Mouse (Mus musculus): ENCODE measurements at regions not wholly inside any gene's neighbourhood (a gene's known extent, or its start where the extent isn't known, plus 50 kb on each side); places are given as distances from the start of the nearest gene placed in this dataset.
A peak's percentile ranks its signal among the peaks of the same experiment; 100 is the strongest.

GRCm38 (mm10) chr12:48223298-48223697 lies 1159.2 kb upstream of the Foxg1 start:
- ATAC-seq (ENCODE audit: insufficient read depth): no peak
- H3K4me2 ChIP-seq: no peak overlapping the region
- DNase-seq: no peak
- no peaks in the 10 kb centered on the region for H3K9me3 ChIP-seq (ENCODE audit: low read depth, low read length)
- H3K9ac ChIP-seq: no peak overlapping the region
- H3K27ac ChIP-seq (ENCODE audit: low read depth): no peak overlapping the region
- H3K4me1 ChIP-seq (ENCODE audit: insufficient read depth): no peaks in the 10 kb centered on the region
- no peak overlapping the region for H3K4me3 ChIP-seq (ENCODE audit: low read depth, low read length)
- H3K36me3 ChIP-seq (ENCODE audit: insufficient read depth): no peaks in the 10 kb centered on the region
- H3K27me3 ChIP-seq (ENCODE audit: insufficient read depth, low read length): no peaks in the 10 kb centered on the region
- 88% methylated on average over 1 of the region's 1 CpGs for WGBS
- no peak for TF ChIP-seq CTCF (IDR thresholded peaks at IDR 0.05; ENCODE audit: low read depth)

DNA sequence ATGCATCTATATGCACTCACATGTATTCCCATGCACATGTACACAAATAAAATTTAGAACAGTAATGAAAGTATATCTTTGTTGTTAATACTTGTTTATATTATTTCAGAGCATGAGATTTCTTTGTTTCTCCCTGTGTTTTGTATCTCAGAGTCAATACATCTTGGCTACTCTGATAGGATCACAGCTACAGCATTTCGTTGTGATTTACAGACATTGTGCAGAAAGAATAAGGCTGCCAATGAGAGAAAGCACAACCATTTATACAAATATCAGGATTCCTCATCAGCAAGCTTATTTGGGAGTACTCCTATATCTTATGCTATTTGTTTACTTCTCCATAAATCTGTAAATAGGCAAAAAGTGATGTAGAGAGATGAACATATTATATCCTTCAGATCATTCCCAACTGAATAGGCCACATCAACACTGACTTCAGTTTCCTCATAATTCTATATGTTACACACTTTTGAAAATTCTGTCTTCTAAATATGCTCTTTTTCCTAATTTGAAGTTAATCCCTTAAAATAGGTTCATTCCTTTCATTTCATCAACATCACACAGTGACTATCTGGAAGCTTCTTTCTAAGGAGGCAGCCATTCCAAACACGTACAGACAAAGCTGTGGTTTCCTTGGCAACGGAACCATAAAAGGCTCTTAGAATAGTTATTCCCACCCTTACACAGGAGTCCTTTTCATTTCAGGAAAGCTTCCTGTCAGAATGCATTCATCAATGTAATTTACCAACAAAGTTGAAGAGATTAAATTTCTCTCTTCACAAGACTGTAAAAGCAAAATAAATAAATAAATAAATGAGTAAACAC lies 1160.3 kb upstream of the Foxg1 start:
- H3K9me3 ChIP-seq (ENCODE audit: low read depth, low read length): no peaks in the 10 kb centered on the region
- no peaks in the 10 kb centered on the region for H3K27me3 ChIP-seq (ENCODE audit: insufficient read depth, low read length)
- no peak overlapping the region for H3K9ac ChIP-seq
- no peak overlapping the region for H3K4me3 ChIP-seq (ENCODE audit: low read depth, low read length)
- H3K36me3 ChIP-seq (ENCODE audit: insufficient read depth): no peaks in the 10 kb centered on the region
- DNase-seq (no peak), ATAC-seq (ENCODE audit: insufficient read depth) (no peak)
- no peak for TF ChIP-seq CTCF (IDR thresholded peaks at IDR 0.05; ENCODE audit: low read depth)
- H3K4me1 ChIP-seq (ENCODE audit: insufficient read depth): no peaks in the 10 kb centered on the region
- H3K27ac ChIP-seq (ENCODE audit: low read depth): no peak overlapping the region
- H3K4me2 ChIP-seq: no peak overlapping the region
- WGBS: 59% methylated on average over 3 of the region's 3 CpGs

- Histone ChIP-seq H3K4me2 (no peak overlapping the region), H3K4me3 (ENCODE audit: low read depth, low read length) (no peak overlapping the region), H3K9me3 (ENCODE audit: low read depth, low read length) (no peaks in the 10 kb centered on the region), H3K27ac (ENCODE audit: low read depth) (no peak overlapping the region), H3K9ac (no peak overlapping the region), H3K36me3 (ENCODE audit: insufficient read depth) (no peaks in the 10 kb centered on the region), H3K27me3 (ENCODE audit: insufficient read depth, low read length) (no peaks in the 10 kb centered on the region), H3K4me1 (ENCODE audit: insufficient read depth) (no peaks in the 10 kb centered on the region)
- no peak for TF ChIP-seq CTCF (IDR thresholded peaks at IDR 0.05; ENCODE audit: low read depth)
- ATAC-seq (ENCODE audit: insufficient read depth) (no peak), DNase-seq (no peak)
- WGBS: 24% methylated on average over 1 of the region's 1 CpGs
These were observed 1200.6 kb upstream of the Foxg1 start for GRCm38 (mm10) chr12:48181831-48182230.

GRCm38 (mm10) chr12:48173926-48174601 lies 1208.4 kb upstream of the Foxg1 start:
- Histone ChIP-seq H3K36me3 (ENCODE audit: insufficient read depth) (no peaks in the 10 kb centered on the region), H3K9me3 (ENCODE audit: low read depth, low read length) (no peaks in the 10 kb centered on the region), H3K9ac (no peak overlapping the region), H3K4me2 (no peak overlapping the region), H3K4me3 (ENCODE audit: low read depth, low read length) (no peak overlapping the region), H3K27ac (ENCODE audit: low read depth) (no peak overlapping the region), H3K27me3 (ENCODE audit: insufficient read depth, low read length) (no peaks in the 10 kb centered on the region), H3K4me1 (ENCODE audit: insufficient read depth) (no peaks in the 10 kb centered on the region)
- no peak for ATAC-seq (ENCODE audit: insufficient read depth)
- DNase-seq: no peak
- WGBS: 75% methylated on average over 6 of the region's 6 CpGs
- TF ChIP-seq CTCF (IDR thresholded peaks at IDR 0.05; ENCODE audit: low read depth): no peak

DNA sequence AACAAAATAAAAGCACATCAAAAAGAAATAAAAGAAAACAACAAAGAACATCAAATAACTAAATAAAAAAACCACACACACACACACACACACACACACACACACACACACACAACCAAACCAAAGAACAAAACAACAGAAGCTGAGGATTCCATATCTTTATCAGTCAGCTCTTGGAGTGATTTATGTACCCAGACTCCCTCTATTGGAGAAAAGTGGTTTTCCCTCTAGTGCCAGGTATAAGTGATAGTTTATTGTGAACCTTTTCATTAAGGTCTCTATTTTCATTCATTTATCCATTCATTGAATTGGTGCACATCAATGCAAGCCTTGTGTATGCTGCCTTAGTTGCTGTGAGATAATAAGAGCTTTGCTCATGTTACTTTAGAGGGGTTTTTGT lies 1236.3 kb upstream of the Foxg1 start:
- Histone ChIP-seq H3K36me3 (ENCODE audit: insufficient read depth) (no peaks in the 10 kb centered on the region), H3K27ac (ENCODE audit: low read depth) (no peak overlapping the region), H3K4me1 (ENCODE audit: insufficient read depth) (no peaks in the 10 kb centered on the region), H3K4me3 (ENCODE audit: low read depth, low read length) (no peak overlapping the region), H3K4me2 (no peak overlapping the region), H3K27me3 (ENCODE audit: insufficient read depth, low read length) (no peaks in the 10 kb centered on the region), H3K9ac (no peak overlapping the region), H3K9me3 (ENCODE audit: low read depth, low read length) (no peaks in the 10 kb centered on the region)
- ATAC-seq (ENCODE audit: insufficient read depth) (no peak), DNase-seq (peak; percentile 6)
- peak; percentile 17; the same call in 1 of the 2 replicates for TF ChIP-seq CTCF (IDR thresholded peaks at IDR 0.05; ENCODE audit: low read depth)

- Histone ChIP-seq H3K27ac (ENCODE audit: low read depth) (no peak overlapping the region), H3K27me3 (ENCODE audit: insufficient read depth, low read length) (no peaks in the 10 kb centered on the region), H3K9ac (no peak overlapping the region), H3K4me3 (ENCODE audit: low read depth, low read length) (no peak overlapping the region), H3K4me1 (ENCODE audit: insufficient read depth) (no peaks in the 10 kb centered on the region), H3K4me2 (no peak overlapping the region), H3K9me3 (ENCODE audit: low read depth, low read length) (no peaks in the 10 kb centered on the region), H3K36me3 (ENCODE audit: insufficient read depth) (no peaks in the 10 kb centered on the region)
- DNase-seq (peak; percentile 59), ATAC-seq (ENCODE audit: insufficient read depth) (peak; percentile 54; the same call in 1 of the 2 replicates)
- TF ChIP-seq CTCF (IDR thresholded peaks at IDR 0.05; ENCODE audit: low read depth): no peak
- WGBS: 54% methylated on average over 4 of the region's 4 CpGs
These were observed 1259.5 kb upstream of the Foxg1 start for GRCm38 (mm10) chr12:48122996-48123395.

DNA sequence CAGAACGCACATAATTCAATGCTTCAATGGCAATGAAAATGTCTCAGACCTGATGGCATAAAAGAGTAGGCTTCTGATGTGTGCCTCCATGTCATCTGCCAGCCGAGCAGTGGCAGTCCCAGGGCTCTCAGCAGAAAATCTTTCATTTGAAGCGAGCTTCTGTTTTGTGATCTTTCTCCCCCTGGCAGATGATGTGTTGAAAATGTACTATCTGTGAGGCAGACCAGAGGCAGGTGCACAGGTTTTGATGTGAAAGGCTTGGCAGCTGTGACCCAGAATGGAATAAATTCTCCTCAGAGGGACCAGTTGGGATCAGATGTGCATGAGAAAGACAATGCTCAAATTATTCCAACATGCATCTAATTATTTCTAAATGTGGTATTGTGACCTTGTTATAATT lies 1281.0 kb upstream of the Nova1 start:
- Histone ChIP-seq H3K9me3 (ENCODE audit: low read depth, low read length) (peaks cover 4% of the 10 kb centered on the region; the same call in 1 of the 2 replicates), H3K27ac (ENCODE audit: low read depth) (no peak overlapping the region), H3K4me3 (ENCODE audit: low read depth, low read length) (no peak overlapping the region), H3K27me3 (ENCODE audit: insufficient read depth, low read length) (no peaks in the 10 kb centered on the region), H3K4me2 (no peak overlapping the region), H3K4me1 (ENCODE audit: insufficient read depth) (no peaks in the 10 kb centered on the region), H3K36me3 (ENCODE audit: insufficient read depth) (no peaks in the 10 kb centered on the region), H3K9ac (no peak overlapping the region)
- no peak for DNase-seq
- TF ChIP-seq CTCF (IDR thresholded peaks at IDR 0.05; ENCODE audit: low read depth): no peak
- WGBS: 77% methylated on average over 3 of the region's 3 CpGs
- no peak for ATAC-seq (ENCODE audit: insufficient read depth)
